10 mouse cellular contexts compared by ENCODE assay signal in the genomic region with DNA sequence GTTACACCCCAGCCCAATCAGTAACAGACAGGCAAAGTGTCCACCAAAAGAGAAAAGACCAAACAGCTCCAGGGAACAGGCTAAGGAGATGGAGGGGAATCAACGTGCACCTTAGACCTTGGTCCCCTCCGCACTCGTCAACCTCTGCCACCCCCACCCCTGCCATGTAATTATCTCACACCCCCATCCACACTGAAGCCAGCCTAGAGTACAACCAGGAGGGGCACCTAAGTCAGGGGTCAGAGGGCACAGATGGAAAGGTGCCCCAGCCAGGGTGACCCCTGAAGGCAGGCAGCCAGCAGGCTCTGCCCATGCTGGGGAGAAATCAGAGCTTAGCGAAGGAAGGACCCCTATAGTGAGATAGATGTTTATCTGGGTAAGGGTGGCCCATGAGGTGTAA. TPM values are rescaled to one million over a fixed set of nuclear protein-coding genes. Genes with fewer than 3 reads are reported as not detected.
DNase-seq lines count a peak whose midpoint lies in the region; ATAC-seq and TF ChIP-seq lines count a peak whose summit lies in the region.
"Had no signal": no experiment of that assay in that cellular context is flagged by ENCODE, and none has a peak within 500 bp of the region (broad histone marks: within the 10 kb centered on the region; RNA-seq: fewer than 3 reads in every experiment).

No protein-coding gene starts in this region.

- no peaks in the 10 kb centered on the region for H3K9me3 ChIP-seq in heart, embryonic 12.5 days (replicated peaks)
- H3K9me3 ChIP-seq in E14TG2a.4 (ENCODE audit: low read length), result no peaks in the 10 kb centered on the region
- H3K9me3 ChIP-seq in intestine, embryonic 16.5 days (ENCODE audit: control insufficient read depth, low read length), result no peaks in the 10 kb centered on the region

- WGBS in heart, embryonic 12.5 days, result 64% methylated on average over 4 of the region's 4 CpGs
- 58% methylated on average over 4 of the region's 4 CpGs for WGBS in intestine, embryonic 16.5 days

- H3K4me1 ChIP-seq in heart, embryonic 12.5 days (replicated peaks), result peaks cover 81% of the 10 kb centered on the region
- peaks cover 94% of the 10 kb centered on the region for H3K4me1 ChIP-seq in E14TG2a.4 (replicated peaks; ENCODE audit: low read depth, low read length)
- H3K4me1 ChIP-seq in intestine, embryonic 16.5 days (ENCODE audit: control insufficient read depth, insufficient read depth, low read length), result peaks cover 45% of the 10 kb centered on the region

- TF ChIP-seq CTCF in E14TG2a.4 (conservative IDR thresholded peaks at IDR 0.05; ENCODE audit: low read length), result no peak

- H3K9ac ChIP-seq in heart, embryonic 12.5 days, result peak overlapping the region; percentile 62
- H3K9ac ChIP-seq in intestine, embryonic 16.5 days (ENCODE audit: low read depth, low read length), result no peak overlapping the region

- no peaks in the 10 kb centered on the region for H3K27me3 ChIP-seq in heart, embryonic 12.5 days (replicated peaks)
- H3K27me3 ChIP-seq in E14TG2a.4 (ENCODE audit: insufficient read depth, low read length), result no peaks in the 10 kb centered on the region
- H3K27me3 ChIP-seq in intestine, embryonic 16.5 days (replicated peaks; ENCODE audit: control insufficient read depth, insufficient read depth, low read length), result no peaks in the 10 kb centered on the region

- peak overlapping the region; percentile 95 for H3K27ac ChIP-seq in heart, embryonic 12.5 days (ENCODE audit: poor library complexity, severe bottlenecking)
- H3K27ac ChIP-seq in intestine, embryonic 16.5 days (ENCODE audit: low read length), result peak overlapping the region; percentile 41; the same call in 1 of the 2 replicates

- H3K36me3 ChIP-seq in heart, embryonic 12.5 days, result peaks cover 17% of the 10 kb centered on the region
- H3K36me3 ChIP-seq in E14TG2a.4 (ENCODE audit: insufficient read depth, low read length), result peaks cover 47% of the 10 kb centered on the region
- H3K36me3 ChIP-seq in intestine, embryonic 16.5 days (ENCODE audit: control insufficient read depth, insufficient read depth, low read length), result peaks cover 10% of the 10 kb centered on the region

- intact Hi-C loops in heart, postnatal 25 days (cut with DNase I), result no loop called here

- H3K4me2 ChIP-seq in heart, embryonic 12.5 days, result peak overlapping the region; percentile 41
- H3K4me2 ChIP-seq in intestine, embryonic 16.5 days (ENCODE audit: low read depth, low read length), result no peak overlapping the region

- no peak for DNase-seq in heart, postnatal 25 days (ENCODE audit: low spot score)
- DNase-seq in cerebellum, postnatal 10 days, result peak; percentile 11 to 19
- DNase-seq in urinary bladder, postnatal 25 days (ENCODE audit: low spot score), result no peak
- DNase-seq in urinary bladder, postnatal 10 days (ENCODE audit: low spot score), result no peak
- DNase-seq: right cerebral cortex, adult 18-20 months had no signal

- no peak for ATAC-seq in heart, embryonic 12.5 days (ENCODE audit: insufficient number of reproducible peaks, low FRiP score)
- ATAC-seq in intestine, embryonic 16.5 days, result no peak
- no peak for ATAC-seq in megakaryocyte progenitor cell, adult 5-6 weeks (replicated peaks; ENCODE audit: poor library complexity)

- no peak overlapping the region for H3K4me3 ChIP-seq in heart, embryonic 12.5 days
- H3K4me3 ChIP-seq in E14TG2a.4 (replicated peaks; ENCODE audit: low read length), result peak overlapping the region; percentile 37; the same call in 1 of the 2 replicates
- H3K4me3 ChIP-seq in intestine, embryonic 16.5 days (ENCODE audit: low read length), result no peak overlapping the region

RNA-seq across cellular contexts. Expression of gene Ndufb7, which starts 10.4 kb away (rescaled TPM):
- 547 and 555 TPM in 2 replicates for polyA plus RNA-seq in heart, embryonic 12.5 days (2016; fragmentation: Nextera tagmentation; extraction: Ambion mirVana)
- total RNA-seq in heart, postnatal 25 days (2021), result 100 to 1,000 TPM; 752 to 766 TPM
- polyA plus RNA-seq in intestine, embryonic 16.5 days (2015; fragmentation: Nextera tagmentation; extraction: Ambion mirVana), result 418 and 429 TPM in 2 replicates
- 158 and 163 TPM in 2 replicates for total RNA-seq in megakaryocyte progenitor cell, adult 5-6 weeks (2015)
- total RNA-seq in megakaryocyte progenitor cell, adult 5-6 weeks (2017), result 252 and 255 TPM in 2 replicates

RNA-seq across cellular contexts. Expression of gene Tecr, which starts 30.9 kb away (rescaled TPM):
- polyA plus RNA-seq in heart, embryonic 12.5 days (2016; fragmentation: Nextera tagmentation; extraction: Ambion mirVana), result 445 and 456 TPM in 2 replicates
- total RNA-seq in heart, postnatal 25 days (2021), result 100 to 1,000 TPM; 381 to 389 TPM
- 660 and 691 TPM in 2 replicates for polyA plus RNA-seq in intestine, embryonic 16.5 days (2015; fragmentation: Nextera tagmentation; extraction: Ambion mirVana)
- total RNA-seq in megakaryocyte progenitor cell, adult 5-6 weeks (2015), result 363 and 424 TPM in 2 replicates
- 324 and 345 TPM in 2 replicates for total RNA-seq in megakaryocyte progenitor cell, adult 5-6 weeks (2017)

RNA-seq across cellular contexts. Expression of gene Dnajb1, which starts 31.1 kb away (rescaled TPM):
- polyA plus RNA-seq in heart, embryonic 12.5 days (2016; fragmentation: Nextera tagmentation; extraction: Ambion mirVana), result 45.1 and 47.4 TPM in 2 replicates
- total RNA-seq in heart, postnatal 25 days (2021), result 10 to 100 TPM; 10.4 to 17.6 TPM
- polyA plus RNA-seq in intestine, embryonic 16.5 days (2015; fragmentation: Nextera tagmentation; extraction: Ambion mirVana), result 46.7 and 52.0 TPM in 2 replicates
- 45.5 and 47.6 TPM in 2 replicates for total RNA-seq in megakaryocyte progenitor cell, adult 5-6 weeks (2015)
- 26.2 and 28.0 TPM in 2 replicates for total RNA-seq in megakaryocyte progenitor cell, adult 5-6 weeks (2017)

RNA-seq across cellular contexts. Expression of gene Olfr370, which starts 41.3 kb away (rescaled TPM):
- polyA plus RNA-seq in heart, embryonic 12.5 days (2016; fragmentation: Nextera tagmentation; extraction: Ambion mirVana), result not detected in 2 replicates
- total RNA-seq in heart, postnatal 25 days (2021), result not detected
- not detected in 2 replicates for polyA plus RNA-seq in intestine, embryonic 16.5 days (2015; fragmentation: Nextera tagmentation; extraction: Ambion mirVana)
- not detected in 2 replicates for total RNA-seq in megakaryocyte progenitor cell, adult 5-6 weeks (2015)
- not detected in 2 replicates for total RNA-seq in megakaryocyte progenitor cell, adult 5-6 weeks (2017)
- total RNA-seq: layer of hippocampus, postnatal 10 days had no signal

Comparison
In these comparisons a context has a peak if more than half of its experiments do, and no peak if none do; other contexts are left out.
1. DNase-seq: peak in cerebellum, postnatal 10 days (2 of 2); none in heart, postnatal 25 days (single experiment), urinary bladder, postnatal 25 days (single experiment) and urinary bladder, postnatal 10 days (single experiment).